Mouse (Mus musculus) brain, adult 10 weeks (tissue): Measurements from ENCODE around the gene Spint4. TPM values are rescaled to one million over a fixed set of nuclear protein-coding genes. Genes with fewer than 3 reads are reported as not detected.

ENCODE experiments used
- polyA plus RNA-seq: library from polyadenylated mRNA; stranded (reverse); fragments of 350-450 nt; fragmentation: Illumina TruSeq; extraction: RNeasy Lipid Tissue Mini Kit (QIAGEN cat#74804); gene quantifications from one replicate; pipeline ENCODE4 v1.2.3, GENCODE M21; 2015; ENCODE audit warnings: low read depth, low replicate concordance

The Spint4 gene
- polyA plus RNA-seq: not detected

DNA sequence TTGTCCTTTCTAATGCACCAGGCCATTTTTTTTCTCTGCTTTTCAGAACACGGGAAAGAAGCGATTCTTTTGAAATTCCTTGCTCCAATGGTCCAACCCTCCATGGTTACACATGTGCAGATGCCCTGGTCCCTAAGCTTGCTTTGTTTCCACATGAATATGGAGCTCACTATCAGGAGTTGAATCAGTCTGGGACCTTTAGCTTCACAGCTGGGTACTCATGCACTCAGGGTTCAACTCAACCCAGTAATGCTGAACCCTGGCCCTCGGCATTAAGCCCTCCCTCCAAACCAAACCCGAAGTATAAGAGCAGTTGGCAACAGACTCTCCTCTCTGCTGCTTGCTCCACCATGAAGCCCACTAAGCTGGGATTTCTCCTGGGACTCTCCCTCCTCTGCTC lies at the start of gene Spint4:
Gene Spint4 (plus strand): TSS at position 301 of the 400 bp plus-strand sequence.

DNA sequence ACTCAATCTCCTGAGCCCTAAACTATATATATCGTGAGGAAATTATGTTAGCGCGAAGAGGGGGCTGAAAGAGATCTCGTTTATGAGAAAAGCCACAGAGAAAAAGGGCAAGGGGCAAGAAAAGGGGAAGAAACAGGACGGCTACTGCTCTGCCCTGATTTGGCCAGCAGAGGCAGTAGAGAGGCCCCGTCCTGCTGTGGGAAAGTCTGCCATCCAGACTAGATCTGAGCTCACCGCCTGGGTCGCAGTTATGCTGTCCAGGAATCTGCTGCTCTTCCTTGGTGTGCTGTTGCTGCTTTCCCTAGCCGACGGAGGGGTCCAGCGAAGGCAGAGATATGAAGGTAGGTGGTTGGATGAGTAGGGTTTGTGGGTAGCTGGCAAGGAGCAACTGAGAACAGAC lies 42.4 kb upstream of the Spint4 start, which contains the start of gene Wfdc10:
Gene Wfdc10 (plus strand): TSS at position 189 of the 400 bp plus-strand sequence.

DNA sequence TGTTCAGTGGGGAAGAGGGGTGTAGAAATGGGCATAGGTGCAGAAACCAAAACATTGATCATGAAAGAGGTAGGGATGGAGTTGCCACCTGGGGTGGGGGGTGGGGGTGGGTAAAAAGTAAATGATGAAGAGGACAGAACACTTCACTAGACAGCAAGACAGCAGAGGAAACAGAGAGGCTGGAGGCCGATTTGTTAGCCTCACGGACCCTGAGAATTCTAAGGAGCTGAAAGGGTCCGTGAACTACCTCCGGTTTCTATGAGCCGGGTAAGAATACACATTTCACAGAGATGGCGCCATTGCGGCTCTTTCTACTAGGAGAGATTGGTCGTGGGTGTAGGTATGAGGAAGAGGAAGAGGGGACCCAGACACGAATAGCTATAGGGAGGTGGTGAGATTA lies 41.8 kb upstream of the Spint4 start, which contains the start of gene Wfdc9:
Gene Wfdc9 (minus strand): TSS at position 101 of the 400 bp plus-strand sequence.

DNA sequence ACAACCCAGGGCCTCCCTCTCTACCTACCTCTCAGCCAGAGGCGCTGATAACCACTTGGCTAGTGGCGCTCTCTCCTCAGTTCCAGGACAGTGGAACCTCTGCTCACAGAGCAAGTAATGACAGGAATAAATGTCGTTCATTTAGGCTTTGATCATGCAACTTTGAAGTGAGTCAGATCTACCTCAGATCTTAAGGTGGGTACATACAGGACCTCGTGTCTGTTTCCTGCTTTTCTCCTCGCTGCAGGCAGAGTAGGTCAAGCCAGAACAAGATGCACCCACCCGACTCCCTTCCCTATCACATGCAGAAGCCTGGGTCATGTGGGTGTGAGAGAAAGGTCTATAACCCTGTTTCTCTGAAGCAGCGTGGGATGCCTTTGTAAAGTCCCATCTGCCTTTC lies 24.3 kb upstream of the Spint4 start, which contains the start of gene Wfdc11:
Gene Wfdc11 (minus strand): TSS at position 101 of the 400 bp plus-strand sequence.

DNA sequence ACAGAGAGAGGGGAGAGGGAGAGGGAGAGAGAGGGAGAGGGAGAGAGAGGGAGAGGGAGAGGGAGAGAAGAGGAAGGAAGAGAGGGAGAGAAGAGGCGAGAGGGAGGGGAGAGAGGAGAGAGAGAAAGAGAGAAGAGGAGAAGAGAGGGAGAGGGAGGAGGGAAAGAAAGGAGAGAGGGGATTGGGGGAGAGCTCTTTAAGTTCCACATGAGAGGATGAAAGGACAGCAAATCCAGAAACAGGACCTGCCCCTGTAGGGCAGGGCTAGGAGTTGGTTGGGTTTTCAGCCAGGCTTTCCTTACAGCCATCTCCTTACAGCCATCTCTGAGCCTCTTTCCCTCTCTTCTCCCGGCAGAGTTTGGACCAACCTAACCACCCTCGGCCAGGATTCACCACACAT lies 13.5 kb upstream of the Spint4 start, which contains the start of gene Wfdc13:
Gene Wfdc13 (plus strand): TSS at position 301 of the 400 bp plus-strand sequence.

DNA sequence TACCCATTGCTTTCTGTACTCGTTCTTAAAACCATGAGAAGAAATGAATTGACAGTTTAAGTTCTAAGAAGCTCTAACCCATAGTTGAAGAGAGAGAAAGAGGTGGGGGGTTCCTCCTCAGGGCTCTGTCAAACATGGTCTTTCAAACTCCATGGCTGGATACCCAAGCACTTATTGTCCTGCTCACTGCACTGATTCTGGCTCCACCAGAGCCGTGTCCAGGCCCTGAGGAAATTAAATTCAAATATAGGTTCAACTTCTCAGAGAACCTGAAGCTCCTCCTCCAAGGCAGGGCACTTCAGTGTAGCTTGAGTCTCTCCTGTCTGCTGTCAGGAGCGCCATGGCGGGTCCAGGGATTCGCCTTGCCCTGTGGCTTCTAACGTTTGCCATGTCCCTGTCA lies 16.7 kb downstream of the Spint4 start, which contains the start of gene Spint5:
Gene Spint5 (plus strand): TSS at position 301 of the 400 bp plus-strand sequence.

DNA sequence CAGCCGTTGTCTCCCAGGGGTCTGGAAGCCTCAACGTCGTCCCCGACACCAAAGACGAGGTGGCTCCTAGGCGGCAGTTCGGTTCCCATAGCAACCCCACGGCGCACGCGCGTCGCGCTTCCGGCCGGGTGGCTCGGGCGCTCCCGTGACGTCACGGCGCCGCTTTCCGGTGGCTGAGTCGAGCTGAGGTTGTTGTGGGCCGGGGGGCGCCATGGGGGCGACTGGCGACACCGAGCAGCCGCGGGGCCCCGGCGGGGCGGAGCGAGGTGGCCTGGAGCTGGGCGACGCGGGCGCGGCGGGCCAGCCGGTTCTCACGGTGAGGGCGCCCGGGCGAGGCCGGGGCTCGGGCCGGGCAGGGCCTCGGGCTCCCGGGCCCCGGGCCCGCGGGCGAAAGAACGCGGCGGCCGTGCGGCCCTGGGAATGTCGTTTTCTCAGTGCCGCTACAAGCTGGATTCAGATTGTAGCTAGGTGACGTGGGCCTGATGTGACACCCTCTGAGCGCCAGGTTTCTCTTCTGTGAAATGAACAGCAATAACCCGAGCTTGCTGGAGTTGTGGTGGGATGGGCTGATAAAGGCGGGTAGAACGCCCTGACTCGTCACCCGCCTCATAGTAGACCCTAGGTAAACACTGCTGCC lies 47.7 kb downstream of the Spint4 start, which contains the start of the genes Wfdc3 and Dnttip1:
Gene Wfdc3 (minus strand): TSS at position 89 of the 637 bp plus-strand sequence.
Gene Dnttip1 (plus strand): TSS at position 141 of the 637 bp plus-strand sequence.

Other genes with a start within 250 kb of the Spint4 start
- gene Sys1, start 241.5 kb upstream of the Spint4 start, polyA plus RNA-seq: 50.2 TPM
- not detected for gene Gm20458, start 237.5 kb upstream of the Spint4 start, polyA plus RNA-seq
- gene Trp53tg5, start 224.8 kb upstream of the Spint4 start, polyA plus RNA-seq: not detected
- 233 TPM for gene Dbndd2, start 212.4 kb upstream of the Spint4 start, polyA plus RNA-seq
- 56.1 TPM for gene Pigt, start 201.0 kb upstream of the Spint4 start, polyA plus RNA-seq
- gene Wfdc2, start 136.1 kb upstream of the Spint4 start, polyA plus RNA-seq: 2.5 TPM
- gene Spint3, start 125.0 kb upstream of the Spint4 start, polyA plus RNA-seq: not detected
- gene Wfdc6a, start 113.1 kb upstream of the Spint4 start, polyA plus RNA-seq: not detected
- gene Eppin, start 104.9 kb upstream of the Spint4 start, polyA plus RNA-seq: not detected
- gene Wfdc6b, start 85.0 kb upstream of the Spint4 start, polyA plus RNA-seq: not detected
- not detected for gene Wfdc8, start 84.9 kb upstream of the Spint4 start, polyA plus RNA-seq
- gene Wfdc16, start 59.7 kb upstream of the Spint4 start, polyA plus RNA-seq: not detected
- not detected for gene Wfdc10, start 42.5 kb upstream of the Spint4 start, polyA plus RNA-seq
- not detected for gene Wfdc9, start 41.9 kb upstream of the Spint4 start, polyA plus RNA-seq
- gene Wfdc11, start 24.4 kb upstream of the Spint4 start, polyA plus RNA-seq: not detected
- not detected for gene Wfdc13, start 13.4 kb upstream of the Spint4 start, polyA plus RNA-seq
- gene Spint5, start 16.8 kb downstream of the Spint4 start, polyA plus RNA-seq: not detected
- 3.3 TPM for gene Wfdc3, start 47.4 kb downstream of the Spint4 start, polyA plus RNA-seq
- gene Dnttip1, start 47.5 kb downstream of the Spint4 start, polyA plus RNA-seq: 27.1 TPM
- 1.4 TPM for gene Ube2c, start 71.4 kb downstream of the Spint4 start, polyA plus RNA-seq
- gene Tnnc2, start 81.5 kb downstream of the Spint4 start, polyA plus RNA-seq: 2.1 TPM
- gene Snx21, start 87.3 kb downstream of the Spint4 start, polyA plus RNA-seq: 39.8 TPM
- 20.2 TPM for gene Acot8, start 106.4 kb downstream of the Spint4 start, polyA plus RNA-seq
- gene Zswim3, start 106.6 kb downstream of the Spint4 start, polyA plus RNA-seq: 6.9 TPM
- 18.1 TPM for gene Zswim1, start 124.2 kb downstream of the Spint4 start, polyA plus RNA-seq
- not detected for gene Spata25, start 130.0 kb downstream of the Spint4 start, polyA plus RNA-seq
- 111 TPM for gene Ctsa, start 134.4 kb downstream of the Spint4 start, polyA plus RNA-seq
- 2.1 TPM for gene Neurl2, start 135.0 kb downstream of the Spint4 start, polyA plus RNA-seq
- gene Pltp, start 159.2 kb downstream of the Spint4 start, polyA plus RNA-seq: 91.8 TPM
- gene Pcif1, start 180.8 kb downstream of the Spint4 start, polyA plus RNA-seq: 38.3 TPM
- 15.6 TPM for gene Zfp335, start 213.3 kb downstream of the Spint4 start, polyA plus RNA-seq
- 1.7 TPM for gene Mmp9, start 242.3 kb downstream of the Spint4 start, polyA plus RNA-seq